Mouse (Mus musculus) G1E (cell line): ENCODE results near the gene Mex3d.

Source experiments
- CTCF ChIP-seq: IDR thresholded peaks from 2 replicates; pipeline ENCODE4 v1.5.1; 2012; ENCODE audit warnings: low read depth, low read length, inconsistent platforms, mixed read lengths
- TAL1 ChIP-seq: conservative IDR thresholded peaks from 2 replicates; pipeline ENCODE4 v1.6.1; 2012; ENCODE audit warnings: low read depth, low read length, inconsistent platforms, mixed read lengths

- TF ChIP-seq TAL1 (no peak), CTCF (no peak)
Measured at GRCm38 (mm10) chr10:80392687-80393086, 5.2 kb upstream of the Mex3d start.
